Mouse (Mus musculus) gastrocnemius, postnatal 36 days (tissue): ENCODE data around the gene Cope. TPM values are rescaled to one million over a fixed set of nuclear protein-coding genes. Genes with fewer than 3 reads are reported as not detected.
A peak's percentile ranks its signal among the peaks of the same experiment; 100 is the strongest.

Experiments used
- DNase-seq, 2 experiments: peaks; one replicate each; pipeline ENCODE4 v3.0.0; 2022
- intact Hi-C: fragments of 180-260 bp; cut with DNase I; formaldehyde crosslinking; loops from one replicate; pipeline ENCODE4 v1.15.1; 2025
- total RNA-seq, 2 experiments: library from RNA; stranded (reverse); gene quantifications; 2 replicates each; pipeline ENCODE4 v1.2.3; 2021

The Cope gene
- total RNA-seq, 2 experiments from 2014 or later, result 115 TPM

- intact Hi-C loops, result no loop called here
- DNase-seq, result no peak
Measured at GRCm38 (mm10) chr8:70343076-70343475, 40.8 kb downstream of the Cope start.

- DNase-seq, result no peak
- intact Hi-C loops, result no loop called here
Measured at GRCm38 (mm10) chr8:70343696-70344095, 41.4 kb downstream of the Cope start.

- no peak for DNase-seq
- intact Hi-C loops, result no loop called here
Measured at GRCm38 (mm10) chr8:70344279-70344678, 42.0 kb downstream of the Cope start.

- DNase-seq, result no peak
- intact Hi-C loops, result no loop called here
Measured at GRCm38 (mm10) chr8:70347443-70347842, 45.1 kb downstream of the Cope start.

GRCm38 (mm10) chr8:70347860-70348420, 45.6 kb downstream of the Cope start:
- DNase-seq, result no peak
- intact Hi-C loops, result no loop called here

- DNase-seq, result no peak
- intact Hi-C loops, result no loop called here
Measured at GRCm38 (mm10) chr8:70351035-70351999, 49.0 kb downstream of the Cope start.

GRCm38 (mm10) chr8:70352000-70352384, 49.7 kb downstream of the Cope start:
- DNase-seq, result no peak
- intact Hi-C loops, result no loop called here

GRCm38 (mm10) chr8:70352657-70353151, 50.4 kb downstream of the Cope start:
- intact Hi-C loops, result no loop called here
- DNase-seq, result no peak

- peak; percentile 98 to 99 for DNase-seq
Measured at GRCm38 (mm10) chr8:70353194-70353817, 51.0 kb downstream of the Cope start, which contains the start of gene Upf1. Gene Upf1, minus strand, starts transcription at chr8:70353278.

GRCm38 (mm10) chr8:70354004-70354403, 51.7 kb downstream of the Cope start:
- no peak for DNase-seq
- intact Hi-C loops, result no loop called here

More at GRCm38 (mm10) chr8:70353194-70353817, 51.0 kb downstream of the Cope start, which contains the start of gene Upf1:
- intact Hi-C loops, result no loop called here

- DNase-seq, result no peak
- intact Hi-C loops, result no loop called here
Measured at GRCm38 (mm10) chr8:70356111-70356510, 53.8 kb downstream of the Cope start.

- peak in 1 of 2 experiments; percentile 58 for DNase-seq
- intact Hi-C loops, result no loop called here
Measured at GRCm38 (mm10) chr8:70359411-70359810, 57.1 kb downstream of the Cope start.

GRCm38 (mm10) chr8:70360769-70361168, 58.5 kb downstream of the Cope start:
- intact Hi-C loops, result no loop called here
- DNase-seq, result no peak

GRCm38 (mm10) chr8:70361484-70362032, 59.2 kb downstream of the Cope start:
- peak in 1 of 2 experiments; percentile 41 for DNase-seq
- intact Hi-C loops, result no loop called here

Other genes with a start within 250 kb of the Cope start
- under 1 TPM in 1 of 2 experiments, not detected in 1; 0.48 TPM for gene Tm6sf2, start 229.6 kb upstream of the Cope start, total RNA-seq
- under 1 TPM in 1 of 2 experiments, not detected in 1; 0.15 TPM for gene Hapln4, start 219.1 kb upstream of the Cope start, total RNA-seq
- not detected for gene Ncan, start 181.6 kb upstream of the Cope start, total RNA-seq
- 1 to 10 TPM; 4.3 to 4.6 TPM for gene Nr2c2ap, start 171.2 kb upstream of the Cope start, total RNA-seq
- 1 to 10 TPM; 6.2 to 9.3 TPM for gene Rfxank, start 163.4 kb upstream of the Cope start, total RNA-seq
- gene Borcs8, start 163.0 kb upstream of the Cope start, total RNA-seq, result 10 to 100 TPM; 14.2 to 16.3 TPM
- under 1 TPM; 0.28 to 0.32 TPM for gene Mef2b, start 162.8 kb upstream of the Cope start, total RNA-seq
- 10 to 100 TPM; 75.3 to 75.9 TPM for gene Tmem161a, start 130.2 kb upstream of the Cope start, total RNA-seq
- 10 to 100 TPM; 28.0 to 40.6 TPM for gene Slc25a42, start 90.2 kb upstream of the Cope start, total RNA-seq
- 10 to 100 TPM; 34.8 to 46.2 TPM for gene Sugp2, start 68.3 kb upstream of the Cope start, total RNA-seq
- 1 to 10 TPM; 6.8 to 7.3 TPM for gene Armc6, start 68.1 kb upstream of the Cope start, total RNA-seq
- 1 to 10 TPM; 3.0 to 4.7 TPM for gene Homer3, start 19.7 kb upstream of the Cope start, total RNA-seq
- gene Ddx49, start within 50 bp of the Cope start, total RNA-seq, result 10 to 100 TPM; 28.8 to 33.0 TPM
- 10 to 100 TPM; 14.1 to 19.1 TPM for gene Cers1, start 13.3 kb downstream of the Cope start, total RNA-seq
- gene Gdf1, start 27.3 kb downstream of the Cope start, total RNA-seq, result 1 to 10 TPM in 1 of 2 experiments, under 1 TPM in 1; 0.52 to 3.9 TPM
- gene Upf1, start 50.8 kb downstream of the Cope start, total RNA-seq, result 10 to 100 TPM; 27.0 to 27.6 TPM
- 1 to 10 TPM; 8.9 to 9.9 TPM for gene Comp, start 71.0 kb downstream of the Cope start, total RNA-seq
- gene Crtc1, start 137.1 kb downstream of the Cope start, total RNA-seq, result 1 to 10 TPM; 5.3 to 7.5 TPM
- gene Klhl26, start 174.4 kb downstream of the Cope start, total RNA-seq, result 1 to 10 TPM; 6.8 to 7.5 TPM
- not detected for gene Tmem59l, start 184.8 kb downstream of the Cope start, total RNA-seq
- 1 to 10 TPM; 3.4 to 3.8 TPM for gene Crlf1, start 190.6 kb downstream of the Cope start, total RNA-seq
- gene Rex1bd, start 204.2 kb downstream of the Cope start, total RNA-seq, result 100 to 1,000 TPM; 126 to 128 TPM
- gene Uba52, start 208.3 kb downstream of the Cope start, total RNA-seq, result 100 to 1,000 TPM; 787 to 802 TPM
- 100 to 1,000 TPM in 1 of 2 experiments, 10 to 100 TPM in 1; 99.3 to 107 TPM for gene Fkbp8, start 225.2 kb downstream of the Cope start, total RNA-seq
- 10 to 100 TPM; 67.7 to 74.7 TPM for gene Kxd1, start 225.4 kb downstream of the Cope start, total RNA-seq
- 10 to 100 TPM in 1 of 2 experiments, 1 to 10 TPM in 1; 9.6 to 10.5 TPM for gene Ell, start 236.9 kb downstream of the Cope start, total RNA-seq